Mouse (Mus musculus) effector memory CD4-positive, alpha-beta T cell, adult 5 months (primary cell): ENCODE results near the gene N4bp2. TPM values are rescaled to one million over a fixed set of nuclear protein-coding genes. Genes with fewer than 3 reads are reported as not detected.

Source experiments
- polyA plus RNA-seq: library from polyadenylated mRNA; unstranded; fragments of 100-300 nt; shearing (Covaris generic); gene quantifications from one replicate; pipeline ENCODE4 v1.2.1, GENCODE M21; 2017

Gene N4bp2
- polyA plus RNA-seq, result 17.4 TPM

DNA sequence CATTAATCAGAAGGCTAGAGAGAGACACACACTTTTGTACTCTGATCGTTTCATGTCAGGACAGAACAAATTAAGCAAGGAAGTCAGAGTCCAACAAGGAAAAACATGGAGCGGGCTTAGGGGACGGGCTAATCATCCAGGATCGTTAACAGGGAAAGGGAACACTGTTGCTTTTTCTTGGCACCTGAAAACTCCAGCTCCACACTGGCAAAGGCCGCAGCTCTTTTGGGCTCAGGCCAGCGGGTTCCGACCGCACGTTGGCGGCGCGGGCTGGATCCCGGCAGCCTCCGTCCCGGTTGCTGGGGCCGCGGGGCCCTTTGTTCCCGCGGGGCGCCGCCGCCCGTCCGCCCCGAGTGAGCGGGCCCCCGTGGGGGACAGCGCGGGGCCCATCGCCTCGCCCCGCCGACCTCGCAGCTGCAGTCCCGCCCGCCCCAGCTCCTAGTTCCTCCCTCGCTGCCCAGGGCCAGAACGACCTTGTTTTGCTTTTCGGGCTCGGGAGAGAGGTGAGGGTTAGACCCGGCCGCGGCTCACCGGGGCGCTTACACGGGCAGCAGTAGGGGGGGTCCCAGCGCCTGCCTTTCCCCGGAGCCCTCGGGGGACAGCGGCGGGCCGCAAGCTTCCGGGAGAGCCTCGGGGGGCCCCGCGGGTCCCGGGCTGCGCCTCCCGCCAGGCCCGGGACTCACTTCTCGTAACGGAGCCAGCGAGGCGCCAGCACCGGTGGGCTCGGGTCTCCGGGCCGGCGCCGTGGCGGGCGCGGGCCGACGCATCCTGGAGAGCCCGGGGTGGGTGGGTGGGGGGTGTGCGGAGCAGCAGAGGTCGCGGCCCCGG, at the start of gene N4bp2:
N4bp2 (plus strand) TSS at position 434 of the 828 bp plus-strand sequence.

DNA sequence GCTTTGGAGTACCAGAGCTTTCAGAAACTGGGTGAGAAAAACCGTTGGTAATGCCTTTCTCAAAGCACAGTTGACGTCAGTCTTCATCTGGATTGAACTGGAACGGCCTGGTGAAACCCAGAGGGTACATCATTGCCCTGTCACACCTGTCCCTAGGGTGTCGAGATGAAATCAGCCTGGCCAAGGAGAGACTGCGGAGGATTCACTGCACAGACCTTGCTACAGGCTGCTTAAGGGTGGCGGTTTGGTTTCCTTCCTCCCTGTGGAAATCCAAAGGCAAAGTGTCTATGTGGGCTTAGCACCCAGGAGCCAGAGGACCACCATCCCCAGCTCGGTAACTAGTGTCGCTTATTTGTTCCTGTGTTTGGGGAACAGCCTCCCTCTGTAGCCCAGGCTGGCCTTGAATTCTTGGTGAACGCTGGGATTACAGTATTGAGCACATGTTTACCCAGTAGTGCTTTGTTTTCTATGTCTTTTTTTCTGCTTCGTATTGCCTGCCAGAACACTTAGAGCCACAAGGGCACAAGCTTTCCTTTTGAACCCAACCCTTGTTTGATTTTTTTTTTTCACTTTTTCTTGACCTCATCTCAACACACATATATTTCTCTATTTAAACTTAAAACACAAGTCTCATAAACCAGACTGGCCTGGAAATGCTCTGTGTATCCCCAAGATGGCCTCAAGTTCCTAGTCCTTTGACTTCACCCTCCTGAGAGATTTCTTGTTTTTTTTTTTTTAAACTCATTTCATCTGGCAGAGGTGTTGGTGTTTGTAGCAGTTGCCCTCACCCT, 98.0 kb downstream of the N4bp2 start, which contains the start of gene Rhoh:
Rhoh (plus strand) TSS at position 60 of the 791 bp plus-strand sequence.

Other genes starting within 250 kb of the N4bp2 start
- 140 TPM for gene Smim14, start 226.3 kb upstream of the N4bp2 start, polyA plus RNA-seq
- gene Ube2k, start 226.3 kb upstream of the N4bp2 start, polyA plus RNA-seq, result 122 TPM
- gene Pds5a, start 65.2 kb upstream of the N4bp2 start, polyA plus RNA-seq, result 136 TPM
- gene Rhoh, start 97.7 kb downstream of the N4bp2 start, polyA plus RNA-seq, result 223 TPM
- not detected for gene Chrna9, start 171.4 kb downstream of the N4bp2 start, polyA plus RNA-seq
- 0.57 TPM for gene 9130230L23Rik, start 240.8 kb downstream of the N4bp2 start, polyA plus RNA-seq